21 mouse cellular contexts compared by ENCODE assay signal in the genomic region with DNA sequence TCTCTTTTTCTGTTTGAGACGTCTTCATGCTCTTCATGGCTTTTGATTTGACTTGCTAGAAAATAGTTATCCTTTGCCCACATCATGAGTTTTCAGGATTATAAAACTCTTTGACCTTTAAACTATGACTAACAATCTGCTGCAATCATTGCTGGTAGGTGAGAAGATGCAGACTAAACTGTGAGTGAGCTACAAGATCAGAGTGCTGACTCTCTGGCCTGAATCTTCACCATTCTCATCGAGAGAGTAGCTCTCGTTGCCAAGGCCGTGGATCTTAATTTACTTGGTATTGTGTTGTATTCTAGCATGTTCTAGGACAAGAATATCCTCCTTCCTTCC.
DNase-seq lines count a peak whose midpoint lies in the region; ATAC-seq and TF ChIP-seq lines count a peak whose summit lies in the region.
"Had no signal": no experiment of that assay in that cellular context is flagged by ENCODE, and none has a peak within 500 bp of the region (broad histone marks: within the 10 kb centered on the region; RNA-seq: fewer than 3 reads in every experiment).

No protein-coding gene starts in this region.

- H3K4me2 ChIP-seq in kidney, embryonic 16.5 days (replicated peaks; ENCODE audit: low read depth, low read length) = no peak overlapping the region
- no peak overlapping the region for H3K4me2 ChIP-seq in intestine, embryonic 15.5 days (replicated peaks)
- H3K4me2 ChIP-seq: embryonic facial prominence, embryonic 13.5 days; forebrain, embryonic 12.5 days; heart, embryonic 11.5 days; hindbrain, embryonic 15.5 days had no signal

- no peak for TF ChIP-seq POLR2A in small intestine, adult 2 months (IDR thresholded peaks at IDR 0.05; ENCODE audit: low read depth, low read length)

- H3K27me3 ChIP-seq in kidney, embryonic 16.5 days (ENCODE audit: insufficient read depth, low read length) = no peaks in the 10 kb centered on the region
- no peaks in the 10 kb centered on the region for H3K27me3 ChIP-seq in E14TG2a.4 (ENCODE audit: insufficient read depth, low read length)
- no peaks in the 10 kb centered on the region for H3K27me3 ChIP-seq in intestine, embryonic 15.5 days (replicated peaks)
- no peaks in the 10 kb centered on the region for H3K27me3 ChIP-seq in small intestine, adult 2 months (ENCODE audit: control insufficient read depth, insufficient read depth, low read length)
- H3K27me3 ChIP-seq: embryonic facial prominence, embryonic 13.5 days; hindbrain, embryonic 15.5 days; Patski had no signal

- ATAC-seq in kidney, embryonic 16.5 days (ENCODE audit: low FRiP score, low TSS enrichment) = no peak
- ATAC-seq in intestine, embryonic 15.5 days = peak; percentile 86
- ATAC-seq: activated CD4-positive, CD25-positive, alpha-beta regulatory T cell, adult 4 months; forebrain, embryonic 16.5 days; Patski had no signal

- peak; percentile 54 for DNase-seq in kidney, adult 9 months
- no peak for DNase-seq in urinary bladder, postnatal 14 days (ENCODE audit: low spot score)
- no peak for DNase-seq in layer of hippocampus, postnatal 10 days (ENCODE audit: low spot score in 2 of 2)
- DNase-seq: adrenal gland, postnatal 14 days; cerebellum, adult 11-12 months; cerebellum, adult 9-11 months; cerebellum, postnatal 36 days; gastrocnemius, postnatal 10 days; heart, adult 2 months had no signal

- no peak overlapping the region for H3K27ac ChIP-seq in kidney, embryonic 16.5 days (ENCODE audit: low read length)
- H3K27ac ChIP-seq in intestine, embryonic 15.5 days = no peak overlapping the region
- H3K27ac ChIP-seq in small intestine, adult 2 months (ENCODE audit: insufficient read depth, low read depth, low read length) = peak overlapping the region; percentile 34; the same call in 1 of the 2 replicates
- H3K27ac ChIP-seq: embryonic facial prominence, embryonic 13.5 days; forebrain, embryonic 12.5 days; heart, adult 2 months; hindbrain, embryonic 10.5 days; hindbrain, embryonic 15.5 days had no signal

- no peaks in the 10 kb centered on the region for H3K4me1 ChIP-seq in kidney, embryonic 16.5 days (ENCODE audit: insufficient read depth, low read length)
- peaks cover 60% of the 10 kb centered on the region for H3K4me1 ChIP-seq in E14TG2a.4 (replicated peaks; ENCODE audit: low read depth, low read length)
- no peaks in the 10 kb centered on the region for H3K4me1 ChIP-seq in intestine, embryonic 15.5 days (replicated peaks)
- H3K4me1 ChIP-seq in small intestine, adult 2 months (ENCODE audit: control insufficient read depth, insufficient read depth, insufficient read length, low read length) = peaks cover 5% of the 10 kb centered on the region; the same call in 1 of the 2 replicates
- H3K4me1 ChIP-seq: embryonic facial prominence, embryonic 13.5 days; hindbrain, embryonic 10.5 days had no signal

- no peak for TF ChIP-seq CTCF in E14TG2a.4 (conservative IDR thresholded peaks at IDR 0.05; ENCODE audit: low read length)
- no peak for TF ChIP-seq CTCF in small intestine, adult 2 months (IDR thresholded peaks at IDR 0.05; ENCODE audit: extremely low read depth, insufficient read length, insufficient replicate concordance, low read depth, low read length)

- H3K4me3 ChIP-seq in kidney, embryonic 16.5 days (ENCODE audit: low read length) = no peak overlapping the region
- H3K4me3 ChIP-seq in E14TG2a.4 (replicated peaks; ENCODE audit: low read length) = 0 out of 2 replicates have a peak overlapping the region, but pooled peaks have one; percentile 63
- H3K4me3 ChIP-seq in intestine, embryonic 15.5 days (replicated peaks) = no peak overlapping the region
- no peak overlapping the region for H3K4me3 ChIP-seq in small intestine, adult 2 months (ENCODE audit: low read depth, low read length)
- H3K4me3 ChIP-seq: embryonic facial prominence, embryonic 13.5 days; forebrain, embryonic 12.5 days; heart, adult 2 months; hindbrain, embryonic 10.5 days; hindbrain, embryonic 15.5 days had no signal

- H3K36me3 ChIP-seq in kidney, embryonic 16.5 days (ENCODE audit: insufficient read depth, low read length) = no peaks in the 10 kb centered on the region
- no peaks in the 10 kb centered on the region for H3K36me3 ChIP-seq in E14TG2a.4 (ENCODE audit: insufficient read depth, low read length)
- H3K36me3 ChIP-seq in intestine, embryonic 15.5 days = no peaks in the 10 kb centered on the region
- no peaks in the 10 kb centered on the region for H3K36me3 ChIP-seq in small intestine, adult 2 months (ENCODE audit: control insufficient read depth, insufficient read depth, low read length)
- H3K36me3 ChIP-seq: embryonic facial prominence, embryonic 13.5 days; forebrain, embryonic 12.5 days; hindbrain, embryonic 10.5 days; hindbrain, embryonic 15.5 days had no signal

- H3K9ac ChIP-seq in kidney, embryonic 16.5 days (replicated peaks; ENCODE audit: low read length) = no peak overlapping the region
- H3K9ac ChIP-seq in intestine, embryonic 15.5 days = no peak overlapping the region
- H3K9ac ChIP-seq: embryonic facial prominence, embryonic 13.5 days; forebrain, embryonic 12.5 days; hindbrain, embryonic 15.5 days had no signal

- WGBS in kidney, embryonic 16.5 days = 84% methylated on average over 4 of the region's 4 CpGs
- WGBS in intestine, embryonic 15.5 days = 69% methylated on average over 4 of the region's 4 CpGs
- 34% methylated on average over 4 of the region's 4 CpGs for WGBS in small intestine, adult 2 months

- no peaks in the 10 kb centered on the region for H3K9me3 ChIP-seq in kidney, embryonic 16.5 days (ENCODE audit: low read length)
- no peaks in the 10 kb centered on the region for H3K9me3 ChIP-seq in E14TG2a.4 (ENCODE audit: low read length)
- no peaks in the 10 kb centered on the region for H3K9me3 ChIP-seq in intestine, embryonic 15.5 days
- H3K9me3 ChIP-seq: embryonic facial prominence, embryonic 13.5 days; forebrain, embryonic 12.5 days; hindbrain, embryonic 10.5 days; hindbrain, embryonic 15.5 days had no signal
